Mouse (Mus musculus): ENCODE measurements around the gene Foxp3. TPM values are rescaled to one million over a fixed set of nuclear protein-coding genes. Genes with fewer than 3 reads are reported as not detected.
A peak's percentile ranks its signal among the peaks of the same experiment; 100 is the strongest.

Foxp3 gene
- total and polyA plus RNA-seq, 3 experiments, result 0.21 to 0.38 TPM; not detected in 1

DNA sequence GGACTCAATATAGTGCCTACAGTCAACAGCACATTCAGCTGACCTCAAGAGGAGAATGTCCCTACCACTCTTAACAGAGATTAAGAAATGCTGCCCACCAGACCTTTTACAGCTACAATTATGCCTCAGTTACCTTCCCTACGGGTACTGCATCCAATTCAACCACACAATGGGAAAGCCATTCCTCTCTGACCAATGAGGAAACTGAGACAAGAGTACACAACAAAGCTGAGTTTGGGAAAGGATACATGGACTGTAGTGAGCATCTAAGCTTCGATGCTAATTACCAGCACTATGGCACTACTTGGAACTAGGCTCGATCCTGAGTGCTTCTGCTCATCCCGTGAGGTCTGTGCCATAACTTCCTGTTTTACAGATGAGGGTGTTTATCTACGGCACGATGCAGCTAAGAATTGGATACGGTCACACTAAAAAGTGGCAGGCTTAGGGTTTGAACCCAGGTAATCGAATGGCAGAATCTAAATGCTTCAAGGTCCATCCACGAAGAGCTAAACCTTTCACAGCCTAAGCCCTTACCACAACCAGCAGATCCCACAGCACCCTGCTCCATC is 1.8 kb upstream of the Foxp3 start:
- in situ Hi-C loops (cut with MboI; ENCODE audit: low pct_ligation_motif_present, low pct_unique_long_range_greater_than_20kb, low sequenced_read_pairs) (no loop called here), dilution Hi-C loops (cut with MboI; ENCODE audit: extremely low pct_ligation_motif_present, extremely low pct_unique_long_range_greater_than_20kb, low sequenced_read_pairs) (no loop called here)
- Histone ChIP-seq H3K4me2 (ENCODE audit: insufficient read depth, low read depth, poor library complexity, severe bottlenecking) (no peak overlapping the region), H3K9ac (ENCODE audit: insufficient read depth, low read depth) (no peak overlapping the region), H3K4me3 (replicated peaks in 1 of 3; ENCODE audit: low read depth in 2 of 3, low read length in 2 of 3, poor library complexity in 1 of 3) (no peak overlapping the region), H3K27ac (ENCODE audit: insufficient read depth, low read depth) (no peak overlapping the region), H3K27me3 (replicated peaks) (no peaks in the 10 kb centered on the region), H3K9me3 (replicated peaks; ENCODE audit: low read length) (no peaks in the 10 kb centered on the region), H3K4me1 (ENCODE audit: control insufficient read depth in 1 of 2, insufficient read depth in 2 of 2) (peaks cover 17 to 23% of the 10 kb centered on the region in 2 experiments), H3K36me3 (replicated peaks in 1 of 2; ENCODE audit: control insufficient read depth in 1 of 2, insufficient read depth in 1 of 2, low read length in 1 of 2) (peaks cover 0 to 2% of the 10 kb centered on the region in 2 experiments), H3K79me2 (replicated peaks; ENCODE audit: control insufficient read depth, extremely low read depth, insufficient read depth, poor library complexity, severe bottlenecking) (no peaks in the 10 kb centered on the region)
- no peak for DNase-seq (ENCODE audit: extremely low read depth)
- TF ChIP-seq TBP (conservative IDR thresholded peaks at IDR 0.05; ENCODE audit: low read depth, low read length) (no peak), RAD21 (IDR thresholded peaks at IDR 0.05; ENCODE audit: low read depth, low read length) (no peak), RCOR1 (conservative IDR thresholded peaks at IDR 0.05; ENCODE audit: low read depth, low read length) (no peak), MEF2A (IDR thresholded peaks at IDR 0.05; ENCODE audit: borderline replicate concordance, low read depth, low read length) (no peak), MXI1 (IDR thresholded peaks at IDR 0.05; ENCODE audit: low read depth, low read length) (no peak), E2F4 (IDR thresholded peaks at IDR 0.05; ENCODE audit: insufficient replicate concordance, low read depth, low read length) (no peak), GABPA (IDR thresholded peaks at IDR 0.05; ENCODE audit: insufficient replicate concordance, low read depth, low read length) (no peak), PAX5 (IDR thresholded peaks at IDR 0.05; ENCODE audit: low read length) (no peak), JUND (conservative IDR thresholded peaks at IDR 0.05; ENCODE audit: low read depth, low read length) (no peak), ZMIZ1 (IDR thresholded peaks at IDR 0.05; ENCODE audit: low read depth, low read length) (no peak), IRF4 (IDR thresholded peaks at IDR 0.05; ENCODE audit: low read depth, low read length) (no peak), EP300 (IDR thresholded peaks at IDR 0.05; ENCODE audit: low read length) (no peak), ZKSCAN1 (IDR thresholded peaks at IDR 0.05; ENCODE audit: borderline replicate concordance, low read depth, low read length) (no peak), NELFE (IDR thresholded peaks at IDR 0.05; ENCODE audit: low read depth, low read length) (no peak), ZC3H11A (IDR thresholded peaks at IDR 0.05; ENCODE audit: low read depth, low read length) (no peak), JUN (IDR thresholded peaks at IDR 0.05; ENCODE audit: insufficient read depth, low read depth, low read length) (no peak)

DNA sequence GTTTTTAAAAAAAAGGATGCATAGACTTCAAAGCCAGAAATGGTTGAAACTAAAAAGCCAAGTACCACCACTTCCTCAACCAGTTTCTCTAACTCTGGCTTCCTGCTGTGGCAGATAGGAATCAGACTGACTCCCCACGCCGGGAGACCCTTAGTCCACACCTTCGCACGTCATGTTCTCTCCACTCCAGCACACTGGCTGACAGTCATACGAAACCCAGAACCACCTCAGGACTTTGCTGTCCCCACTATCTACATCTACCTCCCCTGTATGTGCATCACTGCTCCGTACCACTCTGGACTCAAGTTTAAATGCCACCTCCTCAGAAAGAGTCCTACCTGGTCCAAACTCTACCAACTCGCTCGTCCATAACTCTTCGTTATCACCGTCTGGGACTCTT is 978 bp upstream of the Foxp3 start:
- H3K9me3 ChIP-seq (replicated peaks; ENCODE audit: low read length), result no peaks in the 10 kb centered on the region
- peaks cover 17 to 23% of the 10 kb centered on the region in 2 experiments for H3K4me1 ChIP-seq (ENCODE audit: control insufficient read depth in 1 of 2, insufficient read depth in 2 of 2)
- dilution Hi-C loops (cut with MboI; ENCODE audit: extremely low pct_ligation_motif_present, extremely low pct_unique_long_range_greater_than_20kb, low sequenced_read_pairs), result no loop called here
- DNase-seq (ENCODE audit: extremely low read depth), result no peak
- TF ChIP-seq RCOR1 (conservative IDR thresholded peaks at IDR 0.05; ENCODE audit: low read depth, low read length) (no peak), MAX (IDR thresholded peaks at IDR 0.05; ENCODE audit: low read length) (no peak), CTCF (conservative IDR thresholded peaks at IDR 0.05 in 1 of 2, IDR thresholded peaks at IDR 0.05 in 1 of 2; ENCODE audit: low read depth in 2 of 2, low read length in 2 of 2) (no peak), POLR2A (IDR thresholded peaks at IDR 0.05; ENCODE audit: low read depth, low read length) (no peak), RAD21 (IDR thresholded peaks at IDR 0.05; ENCODE audit: low read depth, low read length) (no peak), PAX5 (IDR thresholded peaks at IDR 0.05; ENCODE audit: low read length) (no peak), KAT2A (IDR thresholded peaks at IDR 0.05; ENCODE audit: insufficient replicate concordance, low read length) (no peak), ELF1 (IDR thresholded peaks at IDR 0.05; ENCODE audit: low read depth, low read length) (no peak), E2F4 (IDR thresholded peaks at IDR 0.05; ENCODE audit: insufficient replicate concordance, low read depth, low read length) (no peak), MXI1 (IDR thresholded peaks at IDR 0.05; ENCODE audit: low read depth, low read length) (no peak), CHD1 (IDR thresholded peaks at IDR 0.05; ENCODE audit: low read depth, low read length) (no peak), UBTF (IDR thresholded peaks at IDR 0.05; ENCODE audit: low read depth, low read length) (no peak), EP300 (IDR thresholded peaks at IDR 0.05; ENCODE audit: low read length) (no peak), MEF2A (IDR thresholded peaks at IDR 0.05; ENCODE audit: borderline replicate concordance, low read depth, low read length) (no peak), SMC3 (IDR thresholded peaks at IDR 0.05; ENCODE audit: low read depth, low read length) (no peak), USF1 (IDR thresholded peaks at IDR 0.05; ENCODE audit: low read depth, low read length) (no peak), ZC3H11A (IDR thresholded peaks at IDR 0.05; ENCODE audit: low read depth, low read length) (no peak), POLR2AphosphoS2 (IDR thresholded peaks at IDR 0.05; ENCODE audit: low read depth, low read length) (no peak)
- H3K4me3 ChIP-seq (replicated peaks in 1 of 3; ENCODE audit: low read depth in 2 of 3, low read length in 2 of 3, poor library complexity in 1 of 3), result peak overlapping the region in 1 of 3 experiments; percentile 69
- H3K79me2 ChIP-seq (replicated peaks; ENCODE audit: control insufficient read depth, extremely low read depth, insufficient read depth, poor library complexity, severe bottlenecking), result no peaks in the 10 kb centered on the region
- H3K36me3 ChIP-seq (replicated peaks in 1 of 2; ENCODE audit: control insufficient read depth in 1 of 2, insufficient read depth in 1 of 2, low read length in 1 of 2), result peaks cover 0 to 2% of the 10 kb centered on the region in 2 experiments
- H3K27me3 ChIP-seq (replicated peaks), result no peaks in the 10 kb centered on the region
- no peak overlapping the region for H3K9ac ChIP-seq (ENCODE audit: insufficient read depth, low read depth)
- no peak overlapping the region for H3K4me2 ChIP-seq (ENCODE audit: insufficient read depth, low read depth, poor library complexity, severe bottlenecking)
- H3K27ac ChIP-seq (ENCODE audit: insufficient read depth, low read depth), result no peak overlapping the region
- in situ Hi-C loops (cut with MboI; ENCODE audit: low pct_ligation_motif_present, low pct_unique_long_range_greater_than_20kb, low sequenced_read_pairs), result no loop called here
